Mouse (Mus musculus): ENCODE measurements around the gene Kmt5c. TPM values are rescaled to one million over a fixed set of nuclear protein-coding genes. Genes with fewer than 3 reads are reported as not detected.
A peak's percentile ranks its signal among the peaks of the same experiment; 100 is the strongest.

The Kmt5c gene
- polyA plus RNA-seq, 1 experiment from 2014 or later: 102 TPM

DNA sequence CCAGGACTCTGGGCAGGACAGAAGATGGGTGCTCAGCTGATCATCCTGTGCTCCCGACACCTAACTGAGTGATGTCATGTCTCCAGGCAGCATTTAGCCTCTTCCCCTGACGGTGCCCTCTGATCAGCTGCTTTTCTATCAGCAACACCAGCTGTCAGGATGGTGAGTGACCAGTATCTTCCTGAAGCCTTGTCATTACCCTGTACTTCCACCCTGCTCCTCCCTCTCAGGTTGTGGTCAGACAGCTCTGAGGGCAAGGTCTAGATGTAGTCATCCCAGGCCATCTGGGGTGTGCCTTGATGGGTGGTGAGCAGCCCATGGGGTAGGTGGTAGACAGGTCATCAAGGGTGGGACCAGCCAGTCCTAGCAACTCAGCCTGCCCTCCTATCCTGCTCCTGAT, 9.3 kb downstream of the Kmt5c start:
- H3K4me1 ChIP-seq: peaks cover 29% of the 10 kb centered on the region

DNA sequence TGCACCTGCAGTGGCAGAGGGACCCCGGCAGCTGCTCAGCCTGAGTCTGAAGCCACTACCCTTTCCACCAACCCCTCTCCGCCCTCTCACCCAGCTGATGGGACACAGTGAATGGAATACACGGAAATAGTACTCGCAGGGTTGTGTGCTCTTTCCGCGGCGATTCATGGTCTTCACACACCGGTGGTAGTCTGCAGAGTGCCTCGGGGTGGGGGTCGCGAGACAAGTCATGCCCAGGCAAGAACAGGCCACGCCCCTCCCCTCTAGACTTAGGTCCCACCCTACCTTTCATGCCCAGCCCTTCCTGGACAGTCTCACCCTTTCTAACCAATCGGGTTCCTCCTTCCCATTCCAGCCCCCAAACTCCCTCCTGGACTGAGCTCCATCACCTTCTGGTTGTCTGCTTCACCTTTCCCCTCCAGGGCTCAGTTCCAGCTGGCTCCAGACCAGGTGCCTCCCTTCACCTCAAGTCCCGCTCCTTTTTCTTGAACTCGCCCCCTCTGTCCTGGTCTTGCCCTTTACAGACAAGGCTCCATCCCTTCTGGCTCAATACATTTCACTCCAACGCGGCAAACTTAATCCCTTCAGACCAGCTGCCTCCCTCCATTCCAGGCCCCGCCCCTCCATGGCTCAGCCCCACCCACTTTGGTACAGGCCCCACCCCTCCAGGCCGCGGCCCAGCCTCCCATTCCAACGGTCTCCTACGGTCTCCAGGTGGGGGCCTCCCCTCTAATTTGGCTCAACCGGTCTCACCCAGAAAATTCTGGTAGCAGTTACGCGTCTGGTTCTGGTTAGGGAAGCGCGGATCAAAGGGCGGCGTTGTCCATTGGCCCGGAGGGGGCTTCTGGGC, 12.3 kb downstream of the Kmt5c start:
- Histone ChIP-seq H3K36me3 (replicated peaks) (peaks cover 6% of the 10 kb centered on the region; the same call in 1 of the 2 replicates), H3K27me3 (replicated peaks; ENCODE audit: low read depth, poor library complexity, severe bottlenecking) (peaks cover 12% of the 10 kb centered on the region), H3K4me1 (peaks cover 21% of the 10 kb centered on the region), H3K4me3 (peak overlapping the region; percentile 59), H3K9me3 (peaks cover 3% of the 10 kb centered on the region; the same call in 1 of the 2 replicates), H3K27ac (replicated peaks) (peak overlapping the region; percentile 85)
- peak; percentile 87 for DNase-seq (ENCODE audit: low spot score)
- WGBS: 1% methylated on average over 30 of the region's 30 CpGs

More for the DNA sequence above, 9.3 kb downstream of the Kmt5c start:
- Histone ChIP-seq H3K36me3 (replicated peaks) (peaks cover 36% of the 10 kb centered on the region), H3K27ac (replicated peaks) (no peak overlapping the region), H3K4me3 (no peak overlapping the region), H3K27me3 (replicated peaks; ENCODE audit: low read depth, poor library complexity, severe bottlenecking) (peaks cover 7% of the 10 kb centered on the region), H3K9me3 (no peaks in the 10 kb centered on the region)
- no peak for DNase-seq (ENCODE audit: low spot score)
- 93% methylated on average over 2 of the region's 2 CpGs for WGBS

DNA sequence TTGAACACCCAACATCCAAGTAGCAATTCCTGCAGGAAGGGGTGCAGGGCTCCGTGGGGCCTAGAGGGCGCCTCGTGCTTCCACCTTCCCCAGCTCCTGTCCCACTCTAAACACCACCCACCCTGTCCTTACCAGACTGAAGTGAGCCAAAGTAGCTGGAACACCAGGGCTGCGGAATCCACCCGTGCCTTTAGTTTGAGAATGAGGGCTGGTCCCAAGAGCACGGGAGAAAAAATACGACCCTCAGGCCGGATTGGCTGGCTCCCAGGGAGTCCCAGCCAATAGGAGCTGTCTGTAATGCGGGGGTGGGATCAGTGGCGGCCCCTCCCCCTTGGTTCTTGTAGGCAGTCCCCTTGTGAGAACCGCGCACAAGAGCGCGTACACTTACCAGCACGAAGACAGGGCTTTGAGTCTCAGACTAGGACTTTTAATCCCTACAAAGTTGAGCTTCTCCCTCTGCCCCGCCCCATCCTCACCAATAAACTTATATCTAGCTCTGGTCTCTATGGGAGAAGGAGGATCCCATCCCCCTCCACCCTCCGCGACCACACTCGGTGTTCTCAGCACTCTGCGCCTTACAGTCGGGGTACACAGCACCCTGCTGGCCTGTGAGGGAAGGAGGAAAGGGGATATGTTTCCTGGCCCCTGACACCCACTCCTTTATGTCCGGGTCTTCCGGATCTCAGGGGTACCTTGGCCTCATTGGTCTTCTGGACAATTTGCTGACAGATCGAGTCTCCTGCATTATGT, 13.1 kb downstream of the Kmt5c start, which contains the start of gene Cox6b2:
Gene Cox6b2 (minus strand): TSS at position 274 of the 750 bp plus-strand sequence.
- Histone ChIP-seq H3K36me3 (replicated peaks) (peaks cover 6% of the 10 kb centered on the region; the same call in 1 of the 2 replicates), H3K4me1 (peaks cover 21% of the 10 kb centered on the region), H3K9me3 (peaks cover 3% of the 10 kb centered on the region; the same call in 1 of the 2 replicates), H3K27me3 (replicated peaks; ENCODE audit: low read depth, poor library complexity, severe bottlenecking) (peaks cover 12% of the 10 kb centered on the region), H3K4me3 (peak within 1 kb of the TSS; percentile 59), H3K27ac (replicated peaks) (peak within 1 kb of the TSS; percentile 85)
- 3% methylated on average over 24 of the region's 24 CpGs for WGBS
- DNase-seq (ENCODE audit: low spot score): peak; percentile 94

DNA sequence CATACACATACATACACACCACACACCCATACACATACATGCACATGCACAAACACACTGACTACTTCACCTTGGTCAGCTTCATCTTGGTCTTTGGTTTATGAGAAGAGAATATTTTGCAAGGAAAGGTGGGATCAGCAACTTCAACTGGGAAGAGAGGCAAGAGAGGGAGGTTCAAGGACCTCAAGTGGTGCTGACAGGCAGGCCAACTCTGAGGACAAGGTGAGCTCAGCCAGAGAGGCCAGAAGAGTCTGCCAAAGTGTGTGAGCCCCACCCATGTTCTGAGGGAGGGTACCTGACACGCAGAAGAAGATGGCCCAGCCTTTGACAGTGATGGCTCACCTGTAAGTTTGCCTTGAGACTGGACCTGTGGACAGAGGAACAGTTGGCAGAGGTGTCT, 19.8 kb downstream of the Kmt5c start:
- H3K9me3 ChIP-seq: peaks cover 3% of the 10 kb centered on the region; the same call in 1 of the 2 replicates
- no peak overlapping the region for H3K4me3 ChIP-seq
- WGBS: 57% methylated on average over 1 of the region's 1 CpGs
- no peaks in the 10 kb centered on the region; the same call in 1 of the 2 replicates for H3K27me3 ChIP-seq (replicated peaks; ENCODE audit: low read depth, poor library complexity, severe bottlenecking)
- no peak for DNase-seq (ENCODE audit: low spot score)
- no peak overlapping the region for H3K27ac ChIP-seq (replicated peaks)
- H3K36me3 ChIP-seq (replicated peaks): no peaks in the 10 kb centered on the region
- peaks cover under 1% of the 10 kb centered on the region for H3K4me1 ChIP-seq

DNA sequence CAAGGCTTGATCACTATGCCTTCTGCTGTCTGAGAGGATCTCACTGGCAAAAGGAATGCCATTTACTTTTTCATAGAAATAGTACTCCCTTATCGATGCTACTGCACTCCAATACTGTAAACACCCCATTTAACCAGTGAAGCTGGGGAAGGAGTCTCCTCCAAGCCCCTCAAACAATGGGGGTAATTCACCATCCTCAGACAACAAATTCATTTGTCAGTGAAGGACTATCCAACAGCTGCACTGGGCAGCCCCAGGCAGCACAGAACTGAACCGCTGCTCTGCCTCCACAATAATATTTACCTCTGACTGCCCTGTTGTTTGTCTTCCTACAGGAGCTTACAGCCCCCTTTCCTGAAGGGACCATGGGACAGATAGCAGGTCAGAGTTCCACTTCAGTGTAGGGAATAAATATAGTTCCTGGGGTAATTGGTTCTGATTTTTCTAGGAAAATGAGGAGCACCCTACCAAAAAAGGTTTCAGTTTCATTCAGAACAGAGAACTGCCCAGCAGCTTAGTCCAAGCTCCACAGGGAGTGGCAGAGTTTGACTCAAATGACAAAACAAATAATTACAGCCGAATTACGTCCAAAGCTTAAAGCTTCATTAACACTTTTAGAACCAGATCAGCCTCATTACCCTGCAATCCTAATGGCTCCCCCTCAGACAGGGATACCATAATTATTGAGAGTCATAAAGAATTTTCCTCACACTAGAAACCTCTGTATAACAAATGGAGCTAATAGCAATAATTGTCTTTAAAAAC, 25.2 kb downstream of the Kmt5c start:
- WGBS: 6% methylated on average over 4 of the region's 4 CpGs
- Histone ChIP-seq H3K4me3 (no peak overlapping the region), H3K27me3 (replicated peaks; ENCODE audit: low read depth, poor library complexity, severe bottlenecking) (no peaks in the 10 kb centered on the region), H3K9me3 (no peaks in the 10 kb centered on the region), H3K4me1 (peaks cover 14% of the 10 kb centered on the region), H3K27ac (replicated peaks) (no peak overlapping the region), H3K36me3 (replicated peaks) (no peaks in the 10 kb centered on the region)
- no peak for DNase-seq (ENCODE audit: low spot score)

DNA sequence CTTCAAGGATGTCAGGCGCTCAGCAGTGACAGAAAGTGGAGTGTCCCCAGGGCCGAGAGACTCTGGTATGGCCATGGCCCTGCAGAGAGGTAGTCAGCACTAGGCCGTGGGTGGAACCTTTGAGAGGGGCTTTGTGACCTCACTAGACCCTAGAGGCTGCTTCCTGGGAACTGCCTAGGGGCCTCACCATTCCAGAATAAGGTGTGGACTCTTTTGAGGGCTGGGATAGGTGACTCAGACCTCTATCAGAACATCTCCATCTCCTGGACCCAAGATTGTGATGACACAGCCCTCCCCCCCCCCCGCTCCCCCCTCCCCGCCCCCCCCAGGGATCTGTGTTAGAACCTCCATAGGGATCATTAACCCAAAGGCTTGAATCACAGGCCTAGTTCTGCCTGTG, 31.3 kb downstream of the Kmt5c start, which contains the start of gene Fam71e2:
Gene Fam71e2 (minus strand): TSS at position 101 of the 400 bp plus-strand sequence.
- Histone ChIP-seq H3K9me3 (no peaks in the 10 kb centered on the region), H3K27me3 (replicated peaks; ENCODE audit: low read depth, poor library complexity, severe bottlenecking) (peaks cover 20% of the 10 kb centered on the region), H3K4me3 (no peak within 1 kb of the TSS), H3K27ac (replicated peaks) (no peak within 1 kb of the TSS), H3K36me3 (replicated peaks) (no peaks in the 10 kb centered on the region), H3K4me1 (no peaks in the 10 kb centered on the region)
- WGBS: 72% methylated on average over 5 of the region's 5 CpGs
- no peak for DNase-seq (ENCODE audit: low spot score)

DNA sequence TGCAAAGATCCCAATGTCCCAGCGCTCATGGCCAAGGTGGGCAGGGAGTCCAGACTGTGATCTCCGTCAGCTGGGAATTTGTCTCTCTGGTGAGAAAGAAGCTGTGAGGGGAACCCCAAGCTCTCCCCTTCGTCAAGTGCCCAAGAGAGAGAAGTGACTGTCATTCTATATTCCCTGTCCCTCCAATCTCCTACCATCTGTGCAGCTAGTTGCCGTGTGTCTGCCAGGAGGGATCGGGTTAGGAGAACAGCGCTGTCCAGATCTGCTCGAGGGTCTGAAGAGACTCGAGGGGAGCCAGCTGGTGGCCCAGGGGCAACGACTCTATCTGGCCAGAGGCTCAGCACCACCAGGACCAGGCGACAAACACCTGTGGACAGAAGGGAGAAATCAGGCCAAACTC, 36.2 kb downstream of the Kmt5c start:
- peaks cover 29% of the 10 kb centered on the region for H3K4me1 ChIP-seq

DNA sequence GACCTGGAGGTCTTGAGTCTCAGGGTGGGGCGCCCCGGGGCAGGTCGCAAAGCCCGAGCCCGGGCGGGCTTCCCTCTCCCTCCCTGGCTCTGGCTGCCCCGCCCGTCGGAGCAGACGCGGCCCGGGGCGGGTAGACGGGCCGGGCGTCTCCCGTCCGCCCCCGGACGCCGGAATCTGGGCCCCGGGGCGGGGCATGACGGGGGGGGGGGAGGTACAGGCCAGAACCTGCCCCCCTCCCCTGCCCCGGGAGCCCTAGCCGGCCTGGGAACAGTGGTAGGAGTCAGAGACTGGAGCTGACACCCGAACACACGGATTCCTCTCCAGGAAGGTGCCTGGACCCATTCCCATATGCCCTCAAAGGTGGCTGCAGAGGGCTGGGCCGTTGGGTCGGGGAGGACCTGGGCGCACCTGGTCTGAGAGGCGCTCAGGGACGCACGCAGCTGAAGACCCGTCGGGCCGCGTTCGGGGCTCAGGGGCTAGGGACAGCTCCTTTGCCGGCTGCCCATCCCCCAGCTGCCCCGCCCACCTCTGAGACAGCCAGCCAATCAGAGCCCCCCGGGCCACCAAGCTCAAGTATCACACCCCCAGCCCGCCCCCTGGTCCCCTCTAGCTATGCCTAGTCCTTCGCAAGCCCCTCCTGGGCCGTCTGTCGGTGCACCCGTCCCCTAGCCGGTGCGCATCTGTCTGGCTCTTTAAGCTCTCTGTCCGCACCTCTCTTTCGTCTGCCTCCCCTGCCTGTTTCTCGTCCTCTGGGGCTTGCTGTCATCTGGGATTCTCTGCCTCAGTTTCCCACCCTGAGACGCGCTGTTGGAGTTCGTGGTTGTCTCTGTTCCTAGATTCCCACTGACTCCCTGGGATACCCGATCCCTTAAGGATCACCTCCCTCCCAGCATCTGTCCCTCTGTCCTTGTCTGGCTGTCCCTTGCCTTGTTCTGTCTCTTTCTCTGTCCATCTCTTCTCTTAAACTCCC, 37.2 kb downstream of the Kmt5c start:
- Histone ChIP-seq H3K27me3 (replicated peaks; ENCODE audit: low read depth, poor library complexity, severe bottlenecking) (peaks cover 65% of the 10 kb centered on the region), H3K36me3 (replicated peaks) (no peaks in the 10 kb centered on the region), H3K9me3 (no peaks in the 10 kb centered on the region), H3K4me1 (peaks cover 37% of the 10 kb centered on the region), H3K27ac (replicated peaks) (peak overlapping the region; percentile 54), H3K4me3 (peak overlapping the region; percentile 49)
- WGBS: 1% methylated on average over 51 of the region's 56 CpGs
- DNase-seq (ENCODE audit: low spot score): peak; percentile 92

More for the DNA sequence above, 36.2 kb downstream of the Kmt5c start:
- 56% methylated on average over 10 of the region's 10 CpGs for WGBS
- no peak overlapping the region for H3K4me3 ChIP-seq
- no peaks in the 10 kb centered on the region for H3K36me3 ChIP-seq (replicated peaks)
- no peak for DNase-seq (ENCODE audit: low spot score)
- H3K27ac ChIP-seq (replicated peaks): no peak overlapping the region
- peaks cover 65% of the 10 kb centered on the region for H3K27me3 ChIP-seq (replicated peaks; ENCODE audit: low read depth, poor library complexity, severe bottlenecking)
- H3K9me3 ChIP-seq: no peaks in the 10 kb centered on the region

DNA sequence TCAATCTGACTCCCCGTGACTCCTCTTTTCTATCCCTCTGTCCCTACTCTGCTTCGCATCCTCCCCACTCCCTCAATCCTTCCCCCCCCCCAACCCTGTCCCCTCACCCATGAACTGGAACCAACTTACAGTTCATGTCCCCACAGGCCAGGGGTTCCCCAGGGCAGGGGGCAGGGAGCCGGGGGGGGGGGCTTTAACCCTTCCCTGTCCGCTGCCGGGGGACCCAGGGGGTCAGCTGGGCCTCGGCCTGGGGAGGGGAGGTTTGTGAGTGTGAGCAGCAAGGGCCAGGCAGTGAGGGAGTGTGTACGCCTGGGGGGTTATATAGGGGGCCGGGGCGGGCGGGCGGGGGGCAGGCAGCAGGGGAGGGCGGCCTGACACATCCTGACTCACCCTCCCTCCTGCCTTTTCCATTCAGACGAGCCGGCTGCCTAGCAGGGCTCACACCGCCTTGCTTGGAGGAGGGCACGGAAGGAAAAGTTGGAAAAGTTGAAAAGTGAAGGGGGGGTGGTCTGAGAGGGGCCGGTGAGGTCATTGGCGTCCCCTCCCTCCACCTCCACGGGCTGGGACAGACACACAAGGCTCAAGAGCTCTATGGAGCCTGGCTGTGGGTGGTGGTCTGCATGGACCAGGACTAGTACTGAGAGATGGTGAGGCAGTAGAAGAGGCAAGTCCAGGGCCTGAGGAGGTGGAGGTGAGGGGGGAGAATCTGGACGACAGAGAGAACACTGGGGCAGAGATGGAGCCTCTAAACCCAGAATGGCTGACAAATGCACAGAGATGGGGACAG, 38.1 kb downstream of the Kmt5c start:
- DNase-seq (ENCODE audit: low spot score): no peak
- peaks cover 70% of the 10 kb centered on the region for H3K27me3 ChIP-seq (replicated peaks; ENCODE audit: low read depth, poor library complexity, severe bottlenecking)
- peaks cover 37% of the 10 kb centered on the region for H3K4me1 ChIP-seq
- H3K36me3 ChIP-seq (replicated peaks): no peaks in the 10 kb centered on the region
- H3K27ac ChIP-seq (replicated peaks): 0 out of 2 replicates have a peak overlapping the region, but pooled peaks have one; percentile 54
- no peaks in the 10 kb centered on the region for H3K9me3 ChIP-seq
- peak overlapping the region; percentile 49 for H3K4me3 ChIP-seq
- 3% methylated on average over 20 of the region's 20 CpGs for WGBS

DNA sequence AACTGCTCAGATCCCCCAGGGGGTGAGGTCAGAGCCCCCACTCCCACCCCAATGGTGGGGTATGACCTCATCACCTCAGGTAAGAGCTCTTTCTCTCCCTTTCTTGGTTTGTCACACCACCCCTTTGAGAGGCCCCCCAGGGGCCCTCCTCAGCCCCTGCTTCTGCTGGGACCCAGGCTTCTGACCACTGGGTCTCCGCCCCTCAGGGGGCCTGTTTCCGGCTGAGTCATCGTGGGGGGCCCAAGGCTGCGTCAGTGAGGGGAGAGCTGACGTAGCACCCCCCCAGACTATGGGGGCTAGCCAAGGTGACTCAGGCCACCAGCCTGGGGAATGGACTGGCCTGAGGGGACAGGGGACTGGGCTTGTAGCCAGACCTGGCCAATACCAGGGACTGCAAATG, 40.0 kb downstream of the Kmt5c start:
- Histone ChIP-seq H3K27me3 (replicated peaks; ENCODE audit: low read depth, poor library complexity, severe bottlenecking) (peaks cover 63% of the 10 kb centered on the region), H3K4me1 (peaks cover 37% of the 10 kb centered on the region), H3K4me3 (peak overlapping the region; percentile 13; the same call in 1 of the 2 replicates), H3K36me3 (replicated peaks) (no peaks in the 10 kb centered on the region), H3K9me3 (no peaks in the 10 kb centered on the region), H3K27ac (replicated peaks) (no peak overlapping the region)
- no peak for DNase-seq (ENCODE audit: low spot score)
- WGBS: 39% methylated on average over 5 of the region's 5 CpGs
